Mouse (Mus musculus): Measurements from ENCODE around the gene Rpl18. TPM values are rescaled to one million over a fixed set of nuclear protein-coding genes. Genes with fewer than 3 reads are reported as not detected.

The Rpl18 gene
- total RNA-seq, 1 experiment, result 3,487 TPM

DNA sequence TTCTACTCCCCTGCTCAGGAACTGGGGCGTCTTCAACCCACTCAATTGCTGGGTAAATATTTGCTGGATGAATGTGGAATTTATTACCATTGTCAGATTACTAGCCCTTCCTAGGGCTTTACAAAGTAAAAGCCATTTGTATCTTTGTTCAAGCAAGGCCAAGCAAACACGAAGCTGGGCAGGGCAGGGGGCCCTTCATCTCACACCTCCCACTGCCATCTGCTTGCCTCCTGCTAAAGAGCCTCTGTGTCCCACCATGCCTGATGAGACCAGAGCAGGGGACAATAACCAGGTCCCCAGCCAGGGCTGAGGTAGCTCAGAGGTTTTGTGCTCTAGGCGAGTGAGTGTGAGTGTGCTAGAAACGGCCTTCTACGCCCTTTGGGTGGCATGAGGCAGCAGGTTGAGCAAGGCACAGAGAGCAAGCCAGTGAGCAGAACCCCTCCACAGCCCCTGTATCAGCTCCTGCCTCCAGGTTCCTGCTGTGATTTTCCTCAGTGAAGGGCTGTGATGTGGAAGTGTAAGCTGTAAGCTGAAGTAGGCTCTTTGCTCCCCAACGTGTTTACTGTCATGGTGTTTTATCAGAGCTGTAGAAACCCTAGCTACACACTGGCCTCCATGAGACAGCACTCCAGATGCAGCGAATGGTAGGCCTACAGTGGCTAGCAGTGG lies 37.5 kb upstream of the Rpl18 start:
- H3K27ac ChIP-seq (ENCODE audit: insufficient read depth, low read depth, low read length, poor library complexity, severe bottlenecking), result no peak overlapping the region

DNA sequence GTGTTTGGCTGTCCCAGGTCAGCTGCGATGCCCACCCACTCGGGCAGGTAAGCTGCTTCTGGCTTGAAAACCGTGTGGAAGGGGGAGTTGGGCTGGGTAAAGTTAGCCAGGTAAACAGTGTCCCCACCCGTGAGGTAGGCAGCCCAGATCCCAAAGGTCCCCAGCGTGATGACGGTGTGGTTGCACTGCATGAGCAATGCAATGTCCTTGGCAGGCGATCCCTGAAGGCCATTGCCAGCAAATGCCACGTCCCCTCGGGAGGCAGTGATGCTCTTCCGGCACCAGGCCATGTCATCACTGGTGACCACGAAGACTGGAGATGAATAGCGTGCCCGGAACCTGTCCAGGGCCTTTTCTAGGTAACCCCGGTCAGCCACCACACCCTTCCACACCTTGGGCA lies 36.7 kb upstream of the Rpl18 start:
- peaks cover 3% of the 10 kb centered on the region; the same call in 1 of the 2 replicates for H3K36me3 ChIP-seq (ENCODE audit: control insufficient read depth, insufficient read depth, low read length, poor library complexity, severe bottlenecking)
- TF ChIP-seq MAFK (IDR thresholded peaks at IDR 0.05; ENCODE audit: insufficient read depth, low read depth, low read length) (no peak), HCFC1 (IDR thresholded peaks at IDR 0.05; ENCODE audit: borderline replicate concordance, insufficient read depth, low read length) (no peak), ZC3H11A (IDR thresholded peaks at IDR 0.05; ENCODE audit: borderline replicate concordance, low read depth, low read length) (no peak), ZNF384 (IDR thresholded peaks at IDR 0.05; ENCODE audit: low read depth, low read length) (no peak), CHD2 (IDR thresholded peaks at IDR 0.05; ENCODE audit: low read depth, low read length) (no peak)
- in situ Hi-C loops (cut with MboI; ENCODE audit: low sequenced_read_pairs in 2 of 2, unreplicated experiment in 2 of 2), result no loop called here
- H3K27ac ChIP-seq (ENCODE audit: insufficient read depth, low read depth, low read length, poor library complexity, severe bottlenecking), result no peak overlapping the region
- DNase-seq (ENCODE audit: low read depth, low spot score), result no peak
- H3K9me3 ChIP-seq (ENCODE audit: control insufficient read depth, insufficient read depth, low read depth, low read length), result no peaks in the 10 kb centered on the region
- no peak overlapping the region for H3K4me3 ChIP-seq (ENCODE audit: insufficient read depth in 1 of 2, low read depth in 1 of 2, low read length in 2 of 2, poor library complexity in 1 of 2, severe bottlenecking in 1 of 2)
- no peak overlapping the region for H3K9ac ChIP-seq (ENCODE audit: insufficient read depth, low read depth, low read length, poor library complexity, severe bottlenecking)
- peaks cover 0 to 9% of the 10 kb centered on the region in 2 experiments; a peak in 1 of 4 replicates for H3K4me1 ChIP-seq (ENCODE audit: control insufficient read depth in 2 of 2, insufficient read depth in 2 of 2, low read length in 2 of 2, poor library complexity in 1 of 2)

More for the DNA sequence above, 37.5 kb upstream of the Rpl18 start:
- in situ Hi-C loops (cut with MboI; ENCODE audit: low sequenced_read_pairs in 2 of 2, unreplicated experiment in 2 of 2), result no loop called here
- Histone ChIP-seq H3K9me3 (ENCODE audit: control insufficient read depth, insufficient read depth, low read depth, low read length) (no peaks in the 10 kb centered on the region), H3K4me1 (ENCODE audit: control insufficient read depth in 2 of 2, insufficient read depth in 2 of 2, low read length in 2 of 2, poor library complexity in 1 of 2) (peaks cover 0 to 9% of the 10 kb centered on the region in 2 experiments; a peak in 1 of 4 replicates), H3K4me3 (ENCODE audit: insufficient read depth in 1 of 2, low read depth in 1 of 2, low read length in 2 of 2, poor library complexity in 1 of 2, severe bottlenecking in 1 of 2) (no peak overlapping the region), H3K36me3 (ENCODE audit: control insufficient read depth, insufficient read depth, low read length, poor library complexity, severe bottlenecking) (peaks cover 3% of the 10 kb centered on the region; the same call in 1 of the 2 replicates), H3K9ac (ENCODE audit: insufficient read depth, low read depth, low read length, poor library complexity, severe bottlenecking) (no peak overlapping the region)
- no peak for TF ChIP-seq CHD2 (IDR thresholded peaks at IDR 0.05; ENCODE audit: low read depth, low read length)
- no peak for TF ChIP-seq ZNF384 (IDR thresholded peaks at IDR 0.05; ENCODE audit: low read depth, low read length)
- no peak for TF ChIP-seq HCFC1 (IDR thresholded peaks at IDR 0.05; ENCODE audit: borderline replicate concordance, insufficient read depth, low read length)
- no peak for TF ChIP-seq ZC3H11A (IDR thresholded peaks at IDR 0.05; ENCODE audit: borderline replicate concordance, low read depth, low read length)
- no peak for TF ChIP-seq MAFK (IDR thresholded peaks at IDR 0.05; ENCODE audit: insufficient read depth, low read depth, low read length)
- no peak for DNase-seq (ENCODE audit: low read depth, low spot score)

DNA sequence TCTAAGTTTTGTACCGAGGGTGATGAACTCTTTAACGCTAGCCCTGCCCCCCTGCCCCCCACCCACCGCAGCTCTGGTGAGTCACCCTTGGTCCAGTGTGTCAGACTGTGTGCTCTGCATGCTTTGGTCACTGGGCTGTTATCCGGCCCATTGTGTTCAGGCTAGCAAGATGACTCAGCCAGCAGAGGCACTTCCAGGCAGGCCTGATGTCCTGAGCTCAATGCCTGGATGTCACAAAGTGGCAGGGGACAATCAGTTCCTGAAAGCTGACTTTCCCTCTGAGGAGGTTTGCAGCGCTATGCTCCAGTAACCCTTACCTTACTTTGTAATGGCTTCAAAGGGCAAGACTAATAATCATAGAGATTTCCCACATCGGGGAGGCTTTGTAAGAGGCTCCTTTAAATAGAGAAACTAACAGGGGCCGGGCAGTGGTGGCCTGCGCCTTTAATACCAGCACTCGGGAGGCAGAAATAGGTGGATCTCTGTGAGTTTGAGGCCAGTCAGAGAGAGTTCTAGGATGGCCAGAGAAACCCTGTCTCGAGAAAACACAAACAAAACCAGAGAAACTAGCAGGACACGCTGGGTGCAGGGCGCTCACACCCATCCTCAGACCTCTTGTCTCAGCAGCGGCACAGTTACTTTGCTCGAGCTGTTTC lies 35.2 kb upstream of the Rpl18 start:
- Histone ChIP-seq H3K9ac (ENCODE audit: insufficient read depth, low read depth, low read length, poor library complexity, severe bottlenecking) (no peak overlapping the region), H3K36me3 (ENCODE audit: control insufficient read depth, insufficient read depth, low read length, poor library complexity, severe bottlenecking) (peaks cover 3% of the 10 kb centered on the region; the same call in 1 of the 2 replicates), H3K4me1 (ENCODE audit: control insufficient read depth in 2 of 2, insufficient read depth in 2 of 2, low read length in 2 of 2, poor library complexity in 1 of 2) (peaks cover 0 to 9% of the 10 kb centered on the region in 2 experiments; a peak in 1 of 4 replicates), H3K4me3 (ENCODE audit: insufficient read depth in 1 of 2, low read depth in 1 of 2, low read length in 2 of 2, poor library complexity in 1 of 2, severe bottlenecking in 1 of 2) (no peak overlapping the region), H3K27ac (ENCODE audit: insufficient read depth, low read depth, low read length, poor library complexity, severe bottlenecking) (no peak overlapping the region), H3K9me3 (ENCODE audit: control insufficient read depth, insufficient read depth, low read depth, low read length) (no peaks in the 10 kb centered on the region)
- in situ Hi-C loops (cut with MboI; ENCODE audit: low sequenced_read_pairs in 2 of 2, unreplicated experiment in 2 of 2), result no loop called here
- no peak for DNase-seq (ENCODE audit: low read depth, low spot score)
- TF ChIP-seq ZC3H11A (IDR thresholded peaks at IDR 0.05; ENCODE audit: borderline replicate concordance, low read depth, low read length) (no peak), MAFK (IDR thresholded peaks at IDR 0.05; ENCODE audit: insufficient read depth, low read depth, low read length) (no peak), HCFC1 (IDR thresholded peaks at IDR 0.05; ENCODE audit: borderline replicate concordance, insufficient read depth, low read length) (no peak), CHD2 (IDR thresholded peaks at IDR 0.05; ENCODE audit: low read depth, low read length) (no peak), ZNF384 (IDR thresholded peaks at IDR 0.05; ENCODE audit: low read depth, low read length) (no peak)

DNA sequence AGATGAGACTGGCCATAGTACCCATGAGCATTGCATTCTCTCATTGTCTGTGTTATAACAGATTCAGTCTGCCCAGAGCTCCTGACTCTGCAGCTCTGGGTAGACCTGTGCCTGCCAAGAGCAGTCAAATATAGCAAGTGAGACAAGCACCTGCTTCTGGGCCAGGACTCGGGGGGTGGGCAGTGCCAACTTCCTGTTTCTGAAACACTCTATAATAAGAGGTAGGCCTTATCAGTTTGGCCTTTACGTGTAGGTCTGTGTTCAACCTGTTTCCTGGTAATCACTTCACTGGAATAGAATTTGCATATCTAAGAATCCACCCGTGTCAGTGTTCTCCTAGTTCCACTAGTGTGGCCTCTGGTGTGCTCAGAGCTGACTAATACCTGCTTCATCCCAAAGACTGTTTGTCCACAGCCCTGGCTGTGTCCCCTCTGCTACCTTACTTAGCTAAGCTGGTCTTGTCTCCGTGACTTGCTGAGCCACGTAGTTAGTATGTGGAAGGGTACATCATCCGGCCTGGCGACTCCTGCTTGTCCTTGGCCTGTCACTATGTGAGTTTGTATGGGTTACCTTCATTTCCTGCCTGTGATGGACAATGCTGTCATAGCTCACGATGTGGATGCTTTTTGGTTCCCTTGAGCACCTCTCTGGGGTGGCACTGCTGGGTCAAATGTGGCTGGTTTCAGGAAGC lies 34.1 kb upstream of the Rpl18 start:
- Histone ChIP-seq H3K4me3 (ENCODE audit: insufficient read depth in 1 of 2, low read depth in 1 of 2, low read length in 2 of 2, poor library complexity in 1 of 2, severe bottlenecking in 1 of 2) (no peak overlapping the region), H3K9ac (ENCODE audit: insufficient read depth, low read depth, low read length, poor library complexity, severe bottlenecking) (no peak overlapping the region), H3K4me1 (ENCODE audit: control insufficient read depth in 2 of 2, insufficient read depth in 2 of 2, low read length in 2 of 2, poor library complexity in 1 of 2) (peaks cover 0 to 9% of the 10 kb centered on the region in 2 experiments; a peak in 1 of 4 replicates), H3K27ac (ENCODE audit: insufficient read depth, low read depth, low read length, poor library complexity, severe bottlenecking) (no peak overlapping the region), H3K36me3 (ENCODE audit: control insufficient read depth, insufficient read depth, low read length, poor library complexity, severe bottlenecking) (peaks cover 3% of the 10 kb centered on the region; the same call in 1 of the 2 replicates), H3K9me3 (ENCODE audit: control insufficient read depth, insufficient read depth, low read depth, low read length) (no peaks in the 10 kb centered on the region)
- in situ Hi-C loops (cut with MboI; ENCODE audit: low sequenced_read_pairs in 2 of 2, unreplicated experiment in 2 of 2), result no loop called here
- no peak for DNase-seq (ENCODE audit: low read depth, low spot score)
- no peak for TF ChIP-seq ZNF384 (IDR thresholded peaks at IDR 0.05; ENCODE audit: low read depth, low read length)
- no peak for TF ChIP-seq MAFK (IDR thresholded peaks at IDR 0.05; ENCODE audit: insufficient read depth, low read depth, low read length)
- TF ChIP-seq ZC3H11A (IDR thresholded peaks at IDR 0.05; ENCODE audit: borderline replicate concordance, low read depth, low read length), result no peak
- no peak for TF ChIP-seq HCFC1 (IDR thresholded peaks at IDR 0.05; ENCODE audit: borderline replicate concordance, insufficient read depth, low read length)
- no peak for TF ChIP-seq CHD2 (IDR thresholded peaks at IDR 0.05; ENCODE audit: low read depth, low read length)
